In the genomic region with DNA sequence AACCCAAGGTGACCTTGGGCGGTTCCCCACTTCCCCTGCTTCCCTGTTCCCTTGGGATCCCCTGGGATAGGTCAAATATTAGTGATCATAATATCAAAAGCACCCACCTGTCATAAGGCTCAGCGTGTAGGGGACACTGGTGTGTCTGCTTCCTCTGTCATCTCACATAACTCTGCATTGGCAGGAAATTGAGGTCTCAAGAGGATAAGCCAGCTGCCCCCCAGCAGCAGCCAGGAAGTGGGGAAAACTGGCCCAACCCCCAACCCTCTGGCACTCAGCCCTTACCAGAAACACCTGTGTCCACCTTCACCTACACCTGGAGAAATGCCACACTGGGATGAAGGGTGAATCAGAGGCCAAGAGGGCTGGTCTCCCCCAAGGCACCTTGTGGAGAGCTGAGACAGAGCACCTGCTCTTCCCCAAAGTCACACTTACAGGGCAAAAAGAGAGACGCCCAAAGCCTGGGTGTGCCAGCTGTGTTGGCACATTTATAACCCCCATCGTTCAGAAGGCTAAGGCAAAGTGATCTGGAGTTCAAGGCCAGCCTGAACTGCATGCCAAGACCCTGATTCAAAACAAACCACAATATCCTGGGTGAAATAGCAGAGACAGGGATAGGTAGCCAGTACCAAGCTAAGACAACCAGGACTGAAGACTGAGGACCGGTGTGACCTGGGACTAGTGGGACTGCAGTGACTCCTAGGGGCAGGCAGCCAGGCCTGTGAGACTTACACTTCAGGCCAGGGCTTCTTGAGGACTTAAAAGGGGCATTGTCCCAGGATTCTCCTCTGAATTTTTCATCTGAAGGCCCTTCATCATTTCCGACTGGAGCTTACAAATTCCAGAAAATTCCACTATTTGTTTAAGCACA, we compare ENCODE assay signal across 10 mouse cellular contexts. TPM values are rescaled to one million over a fixed set of nuclear protein-coding genes. Genes with fewer than 3 reads are reported as not detected.
DNase-seq lines count a peak whose midpoint lies in the region; ATAC-seq and TF ChIP-seq lines count a peak whose summit lies in the region.
"Had no signal": no experiment of that assay in that cellular context is flagged by ENCODE, and none has a peak within 500 bp of the region (broad histone marks: within the 10 kb centered on the region; RNA-seq: fewer than 3 reads in every experiment).

No protein-coding gene starts in this region.

- peaks cover 59% of the 10 kb centered on the region for H3K27me3 ChIP-seq in liver, embryonic 12.5 days (replicated peaks)
- H3K27me3 ChIP-seq in ES-Bruce4 (ENCODE audit: control insufficient read depth, insufficient read depth, low read length, poor library complexity, severe bottlenecking) = no peaks in the 10 kb centered on the region
- peaks cover 5% of the 10 kb centered on the region; the same call in 1 of the 2 replicates for H3K27me3 ChIP-seq in liver, adult 2 months (ENCODE audit: control insufficient read depth, insufficient read depth, low read length)

- no peaks in the 10 kb centered on the region for H3K9me3 ChIP-seq in liver, embryonic 12.5 days (replicated peaks)
- H3K9me3 ChIP-seq in ES-Bruce4 (replicated peaks; ENCODE audit: control insufficient read depth, insufficient read depth, low read length, poor library complexity, severe bottlenecking) = no peaks in the 10 kb centered on the region

- no peak for TF ChIP-seq POLR2A in ES-Bruce4 (IDR thresholded peaks at IDR 0.05; ENCODE audit: insufficient read depth, low read length)
- no peak for TF ChIP-seq POLR2A in liver, adult 2 months (IDR thresholded peaks at IDR 0.05; ENCODE audit: extremely low read depth, insufficient read depth, low read length)

- DNase-seq in liver = peak; percentile 38
- peak; percentile 16 for DNase-seq in liver, adult 2 months (ENCODE audit: extremely low read depth, low read depth, low spot score)
- peak; percentile 43 to 62 for DNase-seq in thymus, adult 18-20 months
- DNase-seq in adrenal gland, adult 18-20 months (ENCODE audit: low spot score in 2 of 2) = no peak
- DNase-seq in urinary bladder, postnatal 10 days (ENCODE audit: low spot score) = no peak
- no peak for DNase-seq in frontal cortex, postnatal 25 days (ENCODE audit: low spot score in 2 of 2)

- no peak overlapping the region for H3K4me3 ChIP-seq in liver, embryonic 12.5 days
- no peak overlapping the region for H3K4me3 ChIP-seq in ES-Bruce4 (ENCODE audit: low read depth, low read length)
- H3K4me3 ChIP-seq in liver, adult 2 months (ENCODE audit: insufficient read depth, low read depth, low read length) = no peak overlapping the region

- no peak overlapping the region for H3K27ac ChIP-seq in liver, embryonic 12.5 days
- 0 out of 2 replicates have a peak overlapping the region, but pooled peaks have one; percentile 82 for H3K27ac ChIP-seq in ES-Bruce4 (ENCODE audit: insufficient read depth, low read length)
- no peak overlapping the region for H3K27ac ChIP-seq in liver, adult 2 months (replicated peaks; ENCODE audit: insufficient read depth, low read depth, low read length)

- TF ChIP-seq CTCF in ES-Bruce4 (IDR thresholded peaks at IDR 0.05; ENCODE audit: low read depth, low read length) = peak; percentile 65
- peak; percentile 42 for TF ChIP-seq CTCF in liver, adult 2 months (IDR thresholded peaks at IDR 0.05; ENCODE audit: low read depth, low read length)

- no peak for ATAC-seq in liver, embryonic 12.5 days
- ATAC-seq: activated CD4-positive, CD25-positive, alpha-beta regulatory T cell, adult 4 months; forebrain, embryonic 16.5 days had no signal

- H3K36me3 ChIP-seq in liver, embryonic 12.5 days = peaks cover 6% of the 10 kb centered on the region; the same call in 1 of the 2 replicates
- H3K36me3 ChIP-seq in ES-Bruce4 (ENCODE audit: control insufficient read depth, insufficient read depth, low read length, poor library complexity, severe bottlenecking) = peaks cover 11% of the 10 kb centered on the region
- H3K36me3 ChIP-seq in liver, adult 2 months (ENCODE audit: control insufficient read depth, insufficient read depth, low read length) = no peaks in the 10 kb centered on the region

- no peak overlapping the region for H3K9ac ChIP-seq in liver, embryonic 12.5 days
- 0 out of 2 replicates have a peak overlapping the region, but pooled peaks have one; percentile 51 for H3K9ac ChIP-seq in ES-Bruce4 (ENCODE audit: low read depth, poor library complexity, severe bottlenecking)
- no peak overlapping the region for H3K9ac ChIP-seq in liver, adult 2 months (ENCODE audit: low read depth, low read length)

- WGBS in liver, embryonic 12.5 days (ENCODE audit: insufficient replicate concordance) = 35% methylated on average over 6 of the region's 6 CpGs
- 51% methylated on average over 6 of the region's 6 CpGs for WGBS in liver, adult 2 months

- H3K79me2 ChIP-seq in liver, adult 2 months (ENCODE audit: control insufficient read depth, insufficient read depth, low read length) = no peaks in the 10 kb centered on the region

- no peak overlapping the region for H3K4me2 ChIP-seq in liver, embryonic 12.5 days

- TF ChIP-seq EP300 in ES-Bruce4 (IDR thresholded peaks at IDR 0.05; ENCODE audit: insufficient read depth, low read depth, low read length) = peak; percentile 74

- H3K4me1 ChIP-seq in liver, embryonic 12.5 days = peaks cover 56% of the 10 kb centered on the region
- H3K4me1 ChIP-seq in ES-Bruce4 (ENCODE audit: control insufficient read depth, insufficient read depth, low read length) = peaks cover 9% of the 10 kb centered on the region
- no peaks in the 10 kb centered on the region for H3K4me1 ChIP-seq in liver, adult 2 months (ENCODE audit: control insufficient read depth, insufficient read depth, low read length)

RNA-seq across cellular contexts. Expression of gene B3gnt7, which starts 1.2 kb away (rescaled TPM):
- polyA plus RNA-seq in liver, embryonic 12.5 days (2016; fragmentation: Nextera tagmentation; extraction: Ambion mirVana) = 4.7 and 4.8 TPM in 2 replicates
- 54.9 and 55.3 TPM in 2 replicates for polyA plus RNA-seq in ES-Bruce4 (2011; ENCODE audit: insufficient read depth, insufficient read length, low read depth, missing spikeins)
- total RNA-seq in liver, adult 2 months (2014; rRNA removed) = not detected in 2 replicates
- 0.19 and 0.31 TPM in 2 replicates for polyA plus RNA-seq in liver, adult 2 months (2012; rRNA removed)
- total RNA-seq in adrenal gland, adult 18-20 months (2021) = under 1 TPM in 1 of 2 experiments, not detected in 1; 0.54 TPM

RNA-seq across cellular contexts. Expression of gene Ncl, which starts 57.7 kb away (rescaled TPM):
- polyA plus RNA-seq in liver, embryonic 12.5 days (2016; fragmentation: Nextera tagmentation; extraction: Ambion mirVana) = 648 and 660 TPM in 2 replicates
- polyA plus RNA-seq in ES-Bruce4 (2011; ENCODE audit: insufficient read depth, insufficient read length, low read depth, missing spikeins) = 1,350 and 1,473 TPM in 2 replicates
- 19.7 and 24.3 TPM in 2 replicates for total RNA-seq in liver, adult 2 months (2014; rRNA removed)
- 4.1 and 4.6 TPM in 2 replicates for polyA plus RNA-seq in liver, adult 2 months (2012; rRNA removed)
- total RNA-seq in adrenal gland, adult 18-20 months (2021) = 100 to 1,000 TPM; 158 to 212 TPM

Comparison
In these comparisons a context has a peak if more than half of its experiments do, and no peak if none do; other contexts are left out.
1. RNA of gene Ncl, which starts 57.7 kb away (polyA plus RNA-seq): 1,350 to 1,473 TPM in ES-Bruce4 and 648 to 660 TPM in liver, embryonic 12.5 days; 4.1 to 4.6 TPM in liver, adult 2 months; every median in the first group is over 100 times any median in the second.
2. DNase-seq: peak in liver (single experiment), liver, adult 2 months (single experiment) and thymus, adult 18-20 months (2 of 2); none in adrenal gland, adult 18-20 months (0 of 2), urinary bladder, postnatal 10 days (single experiment) and frontal cortex, postnatal 25 days (0 of 2).